Mouse (Mus musculus) MEL-GATA-1-ER (cell line): ENCODE data around the gene Nms.

ENCODE experiments used
- DNase-seq: peaks from one replicate; pipeline ENCODE4 v3.0.0-alpha.2; 2012; ENCODE audit warnings: low read depth; ENCODE audit errors: extremely low read depth

Nms gene

GRCm38 (mm10) chr1:38992365-38992764 lies 53.4 kb downstream of the Nms start:
- DNase-seq: no peak
